Comparison of ENCODE assay signal across 17 mouse cellular contexts in genomic region chr9:111475973-111476372, GRCm38 (mm10). TPM values are rescaled to one million over a fixed set of nuclear protein-coding genes. Genes with fewer than 3 reads are reported as not detected.
A peak's percentile ranks its signal among the peaks of the same experiment; 100 is the strongest.
DNase-seq lines count a peak whose midpoint lies in the region; ATAC-seq and TF ChIP-seq lines count a peak whose summit lies in the region.
"Had no signal": no experiment of that assay in that cellular context is flagged by ENCODE, and none has a peak within 500 bp of the region (broad histone marks: within the 10 kb centered on the region; RNA-seq: fewer than 3 reads in every experiment).

No protein-coding gene starts in this region.

- no peaks in the 10 kb centered on the region for H3K9me3 ChIP-seq in forebrain, postnatal 0 days (ENCODE audit: low read length)
- no peaks in the 10 kb centered on the region for H3K9me3 ChIP-seq in forebrain, embryonic 13.5 days (replicated peaks)
- H3K9me3 ChIP-seq in midbrain, embryonic 11.5 days (ENCODE audit: control insufficient read depth, low read length): no peaks in the 10 kb centered on the region
- H3K9me3 ChIP-seq in midbrain, embryonic 13.5 days: no peaks in the 10 kb centered on the region
- H3K9me3 ChIP-seq in midbrain, embryonic 16.5 days (replicated peaks; ENCODE audit: control insufficient read depth, low read length, poor library complexity, severe bottlenecking): no peaks in the 10 kb centered on the region
- H3K9me3 ChIP-seq: heart, embryonic 12.5 days had no signal

- TF ChIP-seq POLR2A in brain, embryonic 14.5 days (IDR thresholded peaks at IDR 0.05; ENCODE audit: borderline replicate concordance, extremely low read depth, insufficient read depth, insufficient read length, poor library complexity, severe bottlenecking): no peak
- TF ChIP-seq POLR2A in thymus, adult 2 months (IDR thresholded peaks at IDR 0.05; ENCODE audit: control insufficient read depth, extremely low read depth, insufficient read depth, low read length, poor library complexity): no peak

- no peak overlapping the region for H3K4me2 ChIP-seq in forebrain, postnatal 0 days (ENCODE audit: low read depth)
- no peak overlapping the region for H3K4me2 ChIP-seq in forebrain, embryonic 13.5 days
- no peak overlapping the region for H3K4me2 ChIP-seq in midbrain, embryonic 11.5 days
- no peak overlapping the region for H3K4me2 ChIP-seq in midbrain, embryonic 13.5 days (replicated peaks)
- H3K4me2 ChIP-seq in midbrain, embryonic 16.5 days (ENCODE audit: low read length): no peak overlapping the region
- H3K4me2 ChIP-seq: heart, embryonic 12.5 days had no signal

- ATAC-seq in forebrain, postnatal 0 days: peak; percentile 53; the same call in 1 of the 2 replicates
- ATAC-seq in forebrain, embryonic 13.5 days: no peak
- ATAC-seq in midbrain, embryonic 11.5 days (ENCODE audit: low FRiP score): no peak
- no peak for ATAC-seq in midbrain, embryonic 13.5 days
- ATAC-seq in midbrain, embryonic 16.5 days: peak; percentile 61; the same call in 1 of the 2 replicates
- ATAC-seq: hindbrain, embryonic 16.5 days had no signal

- 0 out of 2 replicates have a peak, but pooled peaks cover 6% of the 10 kb centered on the region for H3K4me1 ChIP-seq in forebrain, postnatal 0 days (ENCODE audit: insufficient read depth)
- peaks cover 32% of the 10 kb centered on the region for H3K4me1 ChIP-seq in forebrain, embryonic 13.5 days
- H3K4me1 ChIP-seq in midbrain, embryonic 11.5 days (ENCODE audit: control insufficient read depth, insufficient read depth, low read length): no peaks in the 10 kb centered on the region
- peaks cover 36% of the 10 kb centered on the region for H3K4me1 ChIP-seq in midbrain, embryonic 13.5 days (replicated peaks)
- peaks cover 30% of the 10 kb centered on the region for H3K4me1 ChIP-seq in midbrain, embryonic 16.5 days (ENCODE audit: control insufficient read depth, insufficient read depth, low read length)
- no peaks in the 10 kb centered on the region for H3K4me1 ChIP-seq in thymus, adult 2 months (replicated peaks; ENCODE audit: control insufficient read depth, insufficient read depth, low read length)
- H3K4me1 ChIP-seq: heart, embryonic 12.5 days had no signal

- no peak for TF ChIP-seq CTCF in forebrain, postnatal 0 days (IDR thresholded peaks at IDR 0.05; ENCODE audit: low read depth)
- no peak for TF ChIP-seq CTCF in brain, embryonic 14.5 days (IDR thresholded peaks at IDR 0.05; ENCODE audit: borderline replicate concordance, extremely low read depth, insufficient read depth, insufficient read length)
- no peak for TF ChIP-seq CTCF in thymus, adult 2 months (IDR thresholded peaks at IDR 0.05; ENCODE audit: borderline replicate concordance, control insufficient read depth, extremely low read depth, insufficient read depth, low read length, poor library complexity)

- no peaks in the 10 kb centered on the region for H3K36me3 ChIP-seq in forebrain, postnatal 0 days (ENCODE audit: insufficient read depth)
- H3K36me3 ChIP-seq in forebrain, embryonic 13.5 days (ENCODE audit: poor library complexity, severe bottlenecking): no peaks in the 10 kb centered on the region
- no peaks in the 10 kb centered on the region for H3K36me3 ChIP-seq in midbrain, embryonic 11.5 days (ENCODE audit: control insufficient read depth, insufficient read depth, low read length)
- H3K36me3 ChIP-seq in midbrain, embryonic 13.5 days: no peaks in the 10 kb centered on the region
- no peaks in the 10 kb centered on the region for H3K36me3 ChIP-seq in midbrain, embryonic 16.5 days (ENCODE audit: control insufficient read depth, insufficient read depth, low read length)
- no peaks in the 10 kb centered on the region for H3K36me3 ChIP-seq in thymus, adult 2 months (ENCODE audit: control insufficient read depth, insufficient read depth, low read length)
- H3K36me3 ChIP-seq: heart, embryonic 12.5 days had no signal

- no peaks in the 10 kb centered on the region for H3K27me3 ChIP-seq in forebrain, postnatal 0 days (ENCODE audit: insufficient read depth, low read length)
- no peaks in the 10 kb centered on the region for H3K27me3 ChIP-seq in forebrain, embryonic 13.5 days
- no peaks in the 10 kb centered on the region for H3K27me3 ChIP-seq in midbrain, embryonic 11.5 days (ENCODE audit: control insufficient read depth, insufficient read depth, low read length)
- no peaks in the 10 kb centered on the region for H3K27me3 ChIP-seq in midbrain, embryonic 13.5 days
- H3K27me3 ChIP-seq in midbrain, embryonic 16.5 days (ENCODE audit: control insufficient read depth, insufficient read depth, low read depth, low read length): no peaks in the 10 kb centered on the region
- H3K27me3 ChIP-seq in thymus, adult 2 months (ENCODE audit: control insufficient read depth, insufficient read depth, low read length): no peaks in the 10 kb centered on the region
- H3K27me3 ChIP-seq: heart, embryonic 12.5 days had no signal

- H3K27ac ChIP-seq in forebrain, postnatal 0 days (ENCODE audit: low read depth, low read length): no peak overlapping the region
- no peak overlapping the region for H3K27ac ChIP-seq in forebrain, embryonic 13.5 days
- no peak overlapping the region for H3K27ac ChIP-seq in midbrain, embryonic 11.5 days (ENCODE audit: low read depth, low read length)
- no peak overlapping the region for H3K27ac ChIP-seq in midbrain, embryonic 13.5 days
- peak overlapping the region; percentile 44 for H3K27ac ChIP-seq in midbrain, embryonic 16.5 days (ENCODE audit: low read length)
- no peak overlapping the region for H3K27ac ChIP-seq in thymus, adult 2 months (ENCODE audit: control insufficient read depth, insufficient read depth, low read length)

- H3K9ac ChIP-seq in forebrain, postnatal 0 days: no peak overlapping the region
- no peak overlapping the region for H3K9ac ChIP-seq in forebrain, embryonic 13.5 days
- H3K9ac ChIP-seq in midbrain, embryonic 11.5 days (ENCODE audit: low read length): no peak overlapping the region
- H3K9ac ChIP-seq in midbrain, embryonic 13.5 days (replicated peaks): no peak overlapping the region
- H3K9ac ChIP-seq in midbrain, embryonic 16.5 days (ENCODE audit: low read depth, low read length): no peak overlapping the region
- H3K9ac ChIP-seq: heart, embryonic 12.5 days had no signal

- DNase-seq in forebrain, postnatal 0 days: peak; percentile 64
- DNase-seq in midbrain, embryonic 11.5 days (ENCODE audit: low spot score, missing footprints): peak; percentile 61
- DNase-seq in brain, embryonic 14.5 days (ENCODE audit: low read depth): peak; percentile 76
- DNase-seq in thymus, adult 2 months: no peak
- DNase-seq: adrenal gland, adult 2 months; adrenal gland, postnatal 25 days; cerebellum, adult 11 months; cerebellum, adult 8-10 months; cerebellum, postnatal 14 days; gastrocnemius, postnatal 14 days; heart, postnatal 36 days; kidney, adult 11 months had no signal

- H3K4me3 ChIP-seq in forebrain, postnatal 0 days (ENCODE audit: low read depth, low read length): no peak overlapping the region
- no peak overlapping the region for H3K4me3 ChIP-seq in forebrain, embryonic 13.5 days
- no peak overlapping the region for H3K4me3 ChIP-seq in midbrain, embryonic 11.5 days (ENCODE audit: low read depth, low read length)
- no peak overlapping the region for H3K4me3 ChIP-seq in midbrain, embryonic 13.5 days (replicated peaks)
- H3K4me3 ChIP-seq in midbrain, embryonic 16.5 days (ENCODE audit: low read depth, low read length): no peak overlapping the region
- H3K4me3 ChIP-seq in thymus, adult 2 months (ENCODE audit: control insufficient read depth, insufficient read depth, low read length): no peak overlapping the region
- H3K4me3 ChIP-seq: heart, embryonic 12.5 days had no signal

- WGBS in forebrain, postnatal 0 days: 28% methylated on average over 4 of the region's 4 CpGs
- 52% methylated on average over 4 of the region's 4 CpGs for WGBS in forebrain, embryonic 13.5 days
- 88% methylated on average over 4 of the region's 4 CpGs for WGBS in midbrain, embryonic 11.5 days
- WGBS in midbrain, embryonic 13.5 days: 54% methylated on average over 4 of the region's 4 CpGs
- 38% methylated on average over 4 of the region's 4 CpGs for WGBS in midbrain, embryonic 16.5 days
- WGBS in thymus, adult 2 months: 94% methylated on average over 4 of the region's 4 CpGs

RNA-seq across cellular contexts. Expression of gene Dclk3, which starts 37.1 kb away (rescaled TPM):
- total RNA-seq in forebrain, postnatal 0 days (2014; rRNA removed): 20.1 and 20.8 TPM in 2 replicates
- polyA plus RNA-seq in forebrain, postnatal 0 days (2015; fragmentation: Nextera tagmentation; extraction: Ambion mirVana): 8.6 and 11.6 TPM in 2 replicates
- 1.6 and 2.0 TPM in 2 replicates for polyA plus RNA-seq in forebrain, embryonic 13.5 days (2015; fragmentation: Nextera tagmentation; extraction: Ambion mirVana)
- polyA plus RNA-seq in midbrain, embryonic 11.5 days (2014; fragmentation: Nextera tagmentation; extraction: Ambion mirVana): 0.18 and 0.28 TPM in 2 replicates
- 2.2 and 3.1 TPM in 2 replicates for polyA plus RNA-seq in midbrain, embryonic 13.5 days (2015; fragmentation: Nextera tagmentation; extraction: Ambion mirVana)
- 3.0 and 4.2 TPM in 2 replicates for polyA plus RNA-seq in brain, embryonic 14.5 days (2012; rRNA removed)
- polyA plus RNA-seq in midbrain, embryonic 16.5 days (2015; fragmentation: Nextera tagmentation; extraction: Ambion mirVana): 7.0 and 7.5 TPM in 2 replicates
- polyA plus RNA-seq in thymus, adult 2 months (2012; rRNA removed): 0.05 and 0.09 TPM in 2 replicates

Comparison
In these comparisons a context has a peak if more than half of its experiments do, and no peak if none do; other contexts are left out.
1. ATAC-seq: peak in forebrain, postnatal 0 days (single experiment) and midbrain, embryonic 16.5 days (single experiment); none in forebrain, embryonic 13.5 days (single experiment), midbrain, embryonic 11.5 days (single experiment) and midbrain, embryonic 13.5 days (single experiment).